Mouse (Mus musculus) intestine, embryonic 15.5 days (tissue): ENCODE results near the gene Serinc5. TPM values are rescaled to one million over a fixed set of nuclear protein-coding genes. Genes with fewer than 3 reads are reported as not detected.

Experiments used
- ATAC-seq: fragments of 200-750 bp; cut with Nextera tagmentation; 2 replicates; pipeline ENCODE4 v1.8.0; 2017; ENCODE audit warnings: moderate TSS enrichment, moderate library complexity
- H3K27ac ChIP-seq: fragments of 300-500 bp; sonication (generic); 2 replicates; pipeline ENCODE4 v1.5.1; 2015; ENCODE audit warnings: mild to moderate bottlenecking, inconsistent platforms
- H3K27me3 ChIP-seq: fragments of 300-500 bp; sonication (generic); replicated peaks from 2 replicates; pipeline ENCODE4 v1.6.1; 2015; ENCODE audit warnings: inconsistent platforms
- H3K36me3 ChIP-seq: fragments of 300-500 bp; sonication (generic); 2 replicates; pipeline ENCODE4 v1.6.1; 2015; ENCODE audit warnings: inconsistent platforms
- H3K4me1 ChIP-seq: fragments of 300-500 bp; sonication (generic); replicated peaks from 2 replicates; pipeline ENCODE4 v1.6.1; 2015; ENCODE audit warnings: inconsistent platforms
- H3K4me2 ChIP-seq: fragments of 300-500 bp; sonication (generic); replicated peaks from 2 replicates; pipeline ENCODE4 v1.6.1; 2015; ENCODE audit warnings: mild to moderate bottlenecking, inconsistent platforms
- H3K4me3 ChIP-seq: fragments of 300-500 bp; sonication (generic); replicated peaks from 2 replicates; pipeline ENCODE4 v1.5.1; 2015; ENCODE audit warnings: inconsistent platforms
- H3K9ac ChIP-seq: fragments of 300-500 bp; sonication (generic); 2 replicates; pipeline ENCODE4 v1.6.1; 2015; ENCODE audit warnings: inconsistent platforms
- H3K9me3 ChIP-seq: fragments of 300-500 bp; sonication (generic); 2 replicates; pipeline ENCODE4 v1.6.1; 2016; ENCODE audit warnings: inconsistent platforms
- whole genome bisulfite sequencing: fragments of 180-500 bp; shearing (Covaris S2); methylation state at CpG from one replicate; pipeline ENCODE4 v1.1.7; 2015; 5-methylcytosine and 5-hydroxymethylcytosine counted together
- polyA plus RNA-seq: library from polyadenylated mRNA; unstranded; fragments of >200 nt; fragmentation: Nextera tagmentation; extraction: Ambion mirVana; gene quantifications from 2 replicates; pipeline ENCODE4 v1.2.1, GENCODE M21; 2015

Gene Serinc5
- 18.3 and 21.4 TPM in 2 replicates for polyA plus RNA-seq

DNA sequence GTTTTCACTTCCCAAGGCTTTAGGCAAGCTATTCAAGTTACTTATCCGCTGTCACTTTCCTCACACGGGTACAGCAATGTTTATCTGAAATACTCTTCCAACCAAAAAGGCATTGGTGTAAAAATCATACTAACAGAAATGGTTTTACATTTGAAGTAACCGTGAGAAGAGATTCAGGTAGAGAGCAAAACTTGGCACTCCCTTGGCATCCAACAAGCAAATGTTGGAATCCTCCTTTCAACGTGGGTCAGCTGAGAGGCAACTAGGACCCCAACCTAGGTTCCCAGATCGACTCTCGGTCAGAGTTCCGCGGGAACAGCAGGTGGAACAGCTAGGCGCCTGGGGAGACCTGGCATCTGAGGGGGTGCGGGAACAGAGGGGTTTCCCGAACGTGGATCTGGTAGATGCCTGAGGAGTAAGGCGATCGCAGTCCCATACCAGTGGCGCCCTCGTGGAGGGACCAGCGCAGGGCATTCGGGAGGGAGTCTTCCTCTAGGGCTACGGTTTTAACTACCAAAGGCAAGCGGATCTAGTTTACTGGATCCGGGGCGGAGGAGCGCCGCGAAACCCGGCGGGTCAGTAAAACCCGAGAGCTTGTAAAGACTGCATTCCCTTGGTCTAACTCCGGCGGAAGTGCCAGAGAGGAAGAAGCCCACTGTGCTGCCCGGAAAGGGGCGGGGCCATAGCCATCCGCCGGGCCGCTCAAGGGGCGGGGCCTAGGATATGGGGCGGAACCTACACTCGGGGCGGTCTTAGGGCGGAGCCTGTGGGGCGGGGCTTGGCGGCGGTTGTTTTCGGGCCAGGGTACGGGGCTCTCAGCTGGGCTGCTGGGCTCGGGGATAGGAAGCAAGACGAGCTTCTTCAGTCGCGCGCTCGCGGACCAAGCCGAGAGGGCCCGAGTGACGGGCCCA is at the start of gene Serinc5:
Gene Serinc5, plus strand, starts transcription at position 781 of the 911 bp plus-strand sequence.
- H3K9ac ChIP-seq = peak within 1 kb of the TSS; percentile 87
- H3K4me3 ChIP-seq = peak within 1 kb of the TSS; percentile 87
- WGBS = under 1% methylated on average over 55 of the region's 55 CpGs
- H3K4me1 ChIP-seq = peaks cover 12% of the 10 kb centered on the region
- no peaks in the 10 kb centered on the region for H3K27me3 ChIP-seq
- peak within 1 kb of the TSS; percentile 79 for H3K4me2 ChIP-seq
- H3K9me3 ChIP-seq = no peaks in the 10 kb centered on the region
- peak within 1 kb of the TSS; percentile 96 for H3K27ac ChIP-seq
- no peaks in the 10 kb centered on the region for H3K36me3 ChIP-seq
- ATAC-seq = peak; percentile 97

DNA sequence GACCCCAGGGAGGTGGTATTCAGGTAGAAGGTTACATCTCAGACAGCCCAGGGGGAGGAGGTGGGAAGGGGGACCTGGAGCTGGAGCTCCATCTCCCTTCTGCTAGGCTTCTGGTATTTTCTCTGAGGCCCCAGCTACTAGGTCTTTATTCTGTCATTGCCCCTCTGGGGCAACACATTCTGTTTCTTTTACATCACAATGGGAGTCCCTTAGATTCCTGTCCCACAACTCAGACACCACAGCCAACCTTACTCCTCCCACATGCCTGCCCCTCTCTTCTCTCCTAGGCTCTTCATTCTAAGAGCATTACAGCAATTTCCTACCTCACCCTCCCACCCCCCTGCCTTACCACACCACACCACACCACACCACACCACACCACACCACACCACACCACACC is 34.8 kb upstream of the Serinc5 start, which contains the start of gene Spz1:
Gene Spz1, minus strand, starts transcription at position 101 of the 400 bp plus-strand sequence.
- no peaks in the 10 kb centered on the region for H3K27me3 ChIP-seq
- no peaks in the 10 kb centered on the region for H3K36me3 ChIP-seq
- peaks cover 6% of the 10 kb centered on the region; the same call in 1 of the 2 replicates for H3K4me1 ChIP-seq
- no peak for ATAC-seq
- no peak within 1 kb of the TSS for H3K27ac ChIP-seq
- no peak within 1 kb of the TSS for H3K9ac ChIP-seq
- no peaks in the 10 kb centered on the region for H3K9me3 ChIP-seq
- no peak within 1 kb of the TSS for H3K4me3 ChIP-seq
- H3K4me2 ChIP-seq = no peak within 1 kb of the TSS

DNA sequence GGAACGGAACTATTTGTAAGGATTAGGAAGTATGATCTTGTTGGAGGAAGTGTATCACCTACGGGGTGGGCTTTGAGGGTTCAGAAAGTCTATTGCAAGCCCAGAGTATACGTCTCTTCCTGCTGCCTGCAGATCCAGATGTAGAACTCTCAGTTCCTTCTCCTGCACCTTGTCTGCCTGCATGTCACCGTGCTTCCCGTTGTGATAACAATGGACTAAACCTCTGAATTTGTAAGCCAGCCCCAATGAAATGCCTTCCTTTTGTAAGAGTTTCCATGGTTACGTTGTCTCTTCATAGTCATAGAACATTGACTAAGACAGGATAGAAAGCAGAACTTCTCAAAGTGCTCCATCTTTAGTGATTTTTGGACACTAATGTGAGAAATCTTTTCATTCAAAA is 34.2 kb upstream of the Serinc5 start:
- WGBS = 61% methylated on average over 6 of the region's 6 CpGs
- Histone ChIP-seq H3K9me3 (no peaks in the 10 kb centered on the region), H3K4me3 (no peak overlapping the region), H3K4me1 (peaks cover 6% of the 10 kb centered on the region; the same call in 1 of the 2 replicates), H3K36me3 (no peaks in the 10 kb centered on the region), H3K4me2 (no peak overlapping the region), H3K27ac (no peak overlapping the region), H3K9ac (no peak overlapping the region), H3K27me3 (no peaks in the 10 kb centered on the region)
- no peak for ATAC-seq

DNA sequence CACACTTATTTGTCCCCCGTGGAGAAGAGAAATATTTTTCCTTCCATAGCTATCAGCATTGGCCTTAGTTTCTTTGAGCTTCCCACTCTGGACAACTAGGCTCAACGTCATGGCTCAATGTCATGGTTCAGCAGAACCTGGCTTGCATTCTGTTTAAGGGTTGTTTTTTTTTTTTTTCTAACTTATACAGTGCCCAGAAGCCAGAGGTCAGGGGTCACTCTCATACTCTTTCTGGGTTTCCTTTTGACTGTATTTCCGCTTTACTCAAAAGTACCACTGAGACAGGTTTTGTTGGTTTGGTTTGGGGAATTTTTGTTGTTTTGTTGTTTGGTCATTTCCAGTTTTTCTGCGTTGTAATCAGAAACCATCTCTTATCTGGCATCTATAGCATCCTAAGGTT is 32.7 kb upstream of the Serinc5 start:
- Histone ChIP-seq H3K9ac (no peak overlapping the region), H3K27me3 (no peaks in the 10 kb centered on the region), H3K36me3 (no peaks in the 10 kb centered on the region), H3K4me3 (no peak overlapping the region), H3K9me3 (no peaks in the 10 kb centered on the region), H3K4me1 (peaks cover 6% of the 10 kb centered on the region; the same call in 1 of the 2 replicates), H3K4me2 (no peak overlapping the region), H3K27ac (no peak overlapping the region)
- no peak for ATAC-seq
- 77% methylated on average over 4 of the region's 4 CpGs for WGBS

DNA sequence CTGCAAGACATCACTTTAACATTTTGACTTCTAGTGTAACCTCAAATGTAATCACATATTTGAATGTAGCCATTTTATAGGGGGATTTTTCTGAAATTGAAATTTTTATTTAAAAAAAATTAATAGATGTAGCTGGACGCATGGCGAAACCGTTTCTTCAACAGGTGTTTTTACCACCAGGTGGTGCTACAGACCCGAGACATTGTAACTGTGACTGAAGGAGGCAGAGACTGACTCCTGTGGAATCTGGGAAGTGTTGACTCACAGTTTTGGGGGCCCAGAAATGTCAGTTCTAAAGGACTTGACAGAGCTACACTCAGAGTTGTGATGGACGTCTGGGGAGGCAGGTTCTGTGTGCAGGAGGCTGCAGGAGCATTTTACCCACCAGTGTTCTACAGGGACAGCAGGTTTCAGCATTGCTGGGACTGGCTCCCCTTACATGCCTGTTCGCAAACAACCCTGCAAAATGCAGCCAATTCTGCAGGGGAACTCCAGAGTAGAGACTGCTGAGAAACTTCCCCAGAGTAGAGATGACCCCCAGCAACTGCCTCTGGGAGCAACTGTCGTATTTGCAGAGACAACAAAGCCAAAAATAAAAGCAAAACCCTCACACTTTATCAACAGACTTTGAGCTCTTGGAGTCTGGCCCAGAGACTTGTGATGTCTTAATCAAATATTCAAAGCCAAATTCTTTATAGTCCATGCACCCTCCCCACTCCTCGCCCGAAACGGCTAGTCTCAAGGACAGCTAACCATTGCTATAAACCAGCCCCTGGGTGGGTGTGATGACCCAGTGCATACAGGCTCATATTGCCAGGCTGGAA is 30.5 kb upstream of the Serinc5 start:
- Histone ChIP-seq H3K27me3 (no peaks in the 10 kb centered on the region), H3K9me3 (no peaks in the 10 kb centered on the region), H3K27ac (peak overlapping the region; percentile 15; the same call in 1 of the 2 replicates), H3K9ac (no peak overlapping the region), H3K4me1 (peaks cover 6% of the 10 kb centered on the region; the same call in 1 of the 2 replicates), H3K36me3 (no peaks in the 10 kb centered on the region), H3K4me3 (no peak overlapping the region), H3K4me2 (no peak overlapping the region)
- 21% methylated on average over 10 of the region's 10 CpGs for WGBS
- ATAC-seq = peak; percentile 68; the same call in 1 of the 2 replicates

DNA sequence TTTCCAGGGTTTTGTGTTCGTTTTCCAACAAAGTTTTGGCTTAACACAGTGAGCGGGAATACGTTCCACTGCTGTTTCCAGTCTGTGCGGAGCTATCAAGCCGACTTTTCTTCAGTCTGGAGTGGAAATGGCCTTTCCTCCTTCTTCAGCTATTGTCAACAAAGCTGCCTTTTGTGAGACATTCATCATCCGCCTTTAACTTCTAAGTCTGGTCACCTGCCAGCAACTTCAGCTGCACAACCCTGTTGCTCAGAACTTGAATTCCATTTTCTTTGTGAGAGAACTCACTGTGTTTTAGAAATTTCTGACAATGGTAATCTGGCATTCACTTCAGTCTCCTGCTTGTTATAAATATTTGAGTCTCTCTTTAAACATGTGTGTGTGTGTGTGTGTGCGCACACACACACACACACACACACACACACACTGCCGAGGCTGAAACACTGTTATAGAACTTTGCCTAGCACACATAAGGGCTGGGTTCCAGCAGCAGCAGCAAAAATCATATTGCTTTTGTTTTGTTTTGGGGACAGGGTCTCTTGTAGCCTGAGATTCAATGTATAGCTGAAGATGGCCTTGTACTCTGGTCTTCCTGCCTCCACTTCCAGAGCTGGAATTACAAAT is 26.7 kb upstream of the Serinc5 start:
- ATAC-seq = peak; percentile 35; the same call in 1 of the 2 replicates
- Histone ChIP-seq H3K4me1 (peaks cover 15% of the 10 kb centered on the region; the same call in 1 of the 2 replicates), H3K9ac (no peak overlapping the region), H3K9me3 (no peaks in the 10 kb centered on the region), H3K4me2 (no peak overlapping the region), H3K36me3 (no peaks in the 10 kb centered on the region), H3K4me3 (no peak overlapping the region), H3K27me3 (no peaks in the 10 kb centered on the region), H3K27ac (peak overlapping the region; percentile 55; the same call in 1 of the 2 replicates)
- 45% methylated on average over 8 of the region's 8 CpGs for WGBS

DNA sequence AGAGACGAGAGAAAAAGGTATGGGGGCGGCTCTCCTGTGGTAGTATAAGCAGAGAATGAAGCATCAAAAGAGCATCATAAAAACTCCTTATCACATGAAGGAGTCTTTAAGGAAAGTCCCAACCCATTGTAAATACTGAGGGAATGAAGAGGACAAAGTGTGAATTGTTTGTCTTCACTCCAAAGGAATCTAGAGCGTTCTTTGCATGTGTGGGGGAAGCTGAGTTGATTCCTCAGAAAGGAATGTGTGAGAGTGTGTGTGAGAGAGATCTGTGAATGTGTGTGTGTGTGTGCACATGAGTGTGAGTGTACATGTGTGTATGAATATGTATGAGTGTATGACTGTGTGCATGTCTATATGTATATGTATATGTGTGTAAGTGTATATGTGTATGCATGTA is 22.2 kb upstream of the Serinc5 start:
- Histone ChIP-seq H3K27me3 (no peaks in the 10 kb centered on the region), H3K27ac (no peak overlapping the region), H3K4me2 (no peak overlapping the region), H3K9me3 (no peaks in the 10 kb centered on the region), H3K4me3 (no peak overlapping the region), H3K9ac (no peak overlapping the region), H3K36me3 (no peaks in the 10 kb centered on the region), H3K4me1 (peaks cover 16% of the 10 kb centered on the region)
- 23% methylated on average over 3 of the region's 3 CpGs for WGBS
- peak; percentile 37 for ATAC-seq

DNA sequence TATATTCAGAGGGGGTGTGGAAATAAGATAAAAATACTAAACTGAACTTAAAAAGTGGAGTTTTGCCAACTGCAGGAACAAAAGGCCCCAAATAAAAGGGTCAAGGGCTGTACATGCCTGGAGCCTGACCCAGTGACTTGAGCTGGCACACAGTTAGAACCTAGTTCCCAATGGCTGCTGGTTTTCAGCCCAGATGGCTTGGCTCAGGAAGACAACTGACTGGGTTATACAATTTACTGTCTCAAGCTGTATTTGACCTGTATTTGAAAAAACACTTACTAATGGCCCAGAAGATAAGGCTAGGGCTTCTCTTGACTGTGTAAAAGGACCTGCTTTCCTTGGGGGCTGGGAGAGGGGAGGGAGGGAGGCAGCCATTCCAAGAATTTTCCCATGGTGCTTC is 21.6 kb upstream of the Serinc5 start:
- Histone ChIP-seq H3K4me1 (peaks cover 21% of the 10 kb centered on the region), H3K27ac (peak overlapping the region; percentile 48; the same call in 1 of the 2 replicates), H3K4me2 (no peak overlapping the region), H3K4me3 (no peak overlapping the region), H3K9me3 (no peaks in the 10 kb centered on the region), H3K36me3 (no peaks in the 10 kb centered on the region), H3K9ac (no peak overlapping the region), H3K27me3 (no peaks in the 10 kb centered on the region)
- no peak for ATAC-seq

DNA sequence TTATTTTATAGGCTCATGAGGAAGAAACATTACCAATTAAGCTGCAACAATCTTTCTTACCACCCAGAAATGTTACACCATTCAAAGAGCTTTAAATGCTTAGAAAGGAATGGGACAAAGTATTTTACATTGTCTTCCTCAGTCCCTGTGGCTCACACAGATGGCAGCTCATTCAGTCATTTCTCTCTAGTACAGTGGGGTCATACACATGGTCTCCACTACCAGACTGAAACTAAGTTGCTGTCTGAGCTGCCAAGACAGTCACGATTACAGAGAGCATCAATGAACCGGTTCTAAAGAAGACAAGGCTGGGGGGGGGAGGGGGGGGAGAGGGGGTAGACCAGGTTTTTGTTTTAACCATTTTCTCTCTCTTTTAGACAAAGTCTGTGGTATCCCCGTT is 19.7 kb upstream of the Serinc5 start:
- 60% methylated on average over 3 of the region's 3 CpGs for WGBS

DNA sequence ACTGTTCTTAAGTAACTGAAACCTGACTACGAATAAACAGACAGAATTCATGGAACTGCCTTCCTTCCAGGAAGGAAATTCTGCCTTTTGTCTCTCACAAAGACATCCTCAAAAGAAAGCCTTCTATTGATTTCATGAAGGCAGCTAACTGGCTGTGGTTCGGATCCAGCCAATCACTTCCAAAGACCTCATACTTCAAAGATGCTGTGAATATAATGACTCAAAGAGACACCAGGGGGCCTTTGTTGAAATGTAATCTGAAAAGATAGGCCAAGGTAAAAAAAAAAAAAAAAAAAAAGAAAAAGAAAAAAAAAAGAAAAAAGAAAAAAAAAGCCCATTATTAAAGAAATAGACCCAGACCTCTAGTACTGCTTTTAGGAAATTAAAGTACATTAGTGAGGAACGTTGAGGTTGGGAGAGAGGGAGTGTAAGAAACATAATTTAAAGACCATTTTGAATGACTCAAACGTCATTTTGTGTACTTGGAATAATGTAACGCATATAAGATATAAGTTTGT is 18.6 kb upstream of the Serinc5 start:
- Histone ChIP-seq H3K4me1 (peaks cover 27% of the 10 kb centered on the region), H3K27me3 (no peaks in the 10 kb centered on the region), H3K4me3 (no peak overlapping the region), H3K9me3 (no peaks in the 10 kb centered on the region), H3K36me3 (no peaks in the 10 kb centered on the region), H3K4me2 (peak overlapping the region; percentile 14; the same call in 1 of the 2 replicates), H3K27ac (peak overlapping the region; percentile 74), H3K9ac (no peak overlapping the region)
- no peak for ATAC-seq
- 57% methylated on average over 5 of the region's 5 CpGs for WGBS

More for the DNA sequence above, 19.7 kb upstream of the Serinc5 start:
- ATAC-seq = no peak
- Histone ChIP-seq H3K9ac (no peak overlapping the region), H3K27ac (no peak overlapping the region), H3K4me2 (no peak overlapping the region), H3K4me1 (peaks cover 30% of the 10 kb centered on the region), H3K9me3 (no peaks in the 10 kb centered on the region), H3K27me3 (no peaks in the 10 kb centered on the region), H3K36me3 (no peaks in the 10 kb centered on the region), H3K4me3 (no peak overlapping the region)

DNA sequence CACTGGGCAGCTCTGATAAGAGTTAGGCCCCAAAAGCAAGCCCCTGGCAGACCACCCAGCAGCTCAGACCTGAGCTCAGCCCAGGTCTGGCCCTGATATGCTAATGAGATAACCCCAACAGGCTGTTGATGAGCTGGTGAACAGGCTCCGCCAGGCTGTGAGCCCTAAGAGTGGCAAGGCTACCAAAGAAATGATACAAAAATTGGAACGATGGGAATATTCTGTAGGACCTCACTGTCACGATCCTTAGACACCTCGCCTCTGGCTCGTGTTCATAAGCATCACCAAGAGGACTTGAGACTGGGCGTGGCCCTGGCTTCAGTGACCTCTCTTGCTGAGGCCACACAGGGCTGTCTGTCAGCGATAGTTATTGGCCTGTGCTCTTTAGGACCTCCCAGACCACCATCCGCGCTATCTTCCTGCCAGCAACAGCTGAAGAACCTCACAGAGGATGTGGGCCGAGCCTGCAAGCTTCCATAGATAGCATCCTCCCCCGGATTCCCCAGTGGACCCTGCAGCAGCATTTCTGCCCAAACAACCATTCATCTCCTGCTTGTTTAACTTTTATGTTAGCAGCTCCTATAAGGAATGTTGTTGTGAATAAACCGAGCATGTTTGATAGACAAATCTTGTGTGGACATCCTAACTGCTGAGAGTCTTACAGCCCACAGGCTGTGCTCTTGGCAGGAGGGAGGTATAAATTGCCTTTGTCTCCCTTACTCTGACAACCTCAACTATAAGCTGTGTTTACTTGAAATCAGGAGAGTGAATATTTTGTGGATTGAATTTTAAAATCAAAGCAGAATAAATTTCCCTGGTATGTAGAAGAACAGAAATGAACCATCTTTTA is 17.9 kb upstream of the Serinc5 start:
- Histone ChIP-seq H3K27me3 (no peaks in the 10 kb centered on the region), H3K36me3 (no peaks in the 10 kb centered on the region), H3K9ac (no peak overlapping the region), H3K4me3 (no peak overlapping the region), H3K9me3 (no peaks in the 10 kb centered on the region), H3K4me1 (peaks cover 26% of the 10 kb centered on the region), H3K4me2 (peak overlapping the region; percentile 14; the same call in 1 of the 2 replicates), H3K27ac (peak overlapping the region; percentile 74)
- peak; percentile 89 for ATAC-seq
- WGBS = 18% methylated on average over 12 of the region's 12 CpGs
